Mouse (Mus musculus) c-Kit-positive CD71-positive TER-119-negative erythroid progenitor cells, embryonic 14.5 days (primary cell): Measurements from ENCODE around the gene Adarb1.
"Not testable (repeated sequence)": the region's sequence is repeated elsewhere in the genome, so short reads cannot be mapped to it uniquely, and the experiment has no call there.

Experiments
- DNase-seq: peaks from one replicate; pipeline ENCODE4 v3.0.0-alpha.2; 2013; ENCODE audit warnings: low read depth

Gene Adarb1

DNA sequence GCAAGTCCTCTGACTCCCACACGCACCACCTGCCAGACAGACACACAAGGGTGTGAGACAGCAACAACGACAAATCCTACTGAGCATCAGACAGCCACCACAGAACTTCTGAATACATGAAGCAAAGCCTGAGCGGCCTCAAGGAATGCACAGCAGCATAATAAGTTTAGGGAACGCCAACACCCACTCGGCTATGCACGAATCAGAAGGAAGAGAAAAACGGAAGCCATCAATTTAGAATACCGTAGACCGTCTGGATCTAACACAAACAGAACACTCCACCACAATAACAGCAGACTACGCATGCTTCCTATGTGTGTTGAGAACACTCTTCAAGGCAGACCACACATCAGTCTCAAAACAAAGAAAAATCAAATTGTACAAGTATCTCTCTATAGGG is 109.1 kb downstream of the Adarb1 start:
- DNase-seq, result no peak

GRCm38 (mm10) chr10:77305766-77306165 is 112.3 kb downstream of the Adarb1 start:
- no peak for DNase-seq

DNA sequence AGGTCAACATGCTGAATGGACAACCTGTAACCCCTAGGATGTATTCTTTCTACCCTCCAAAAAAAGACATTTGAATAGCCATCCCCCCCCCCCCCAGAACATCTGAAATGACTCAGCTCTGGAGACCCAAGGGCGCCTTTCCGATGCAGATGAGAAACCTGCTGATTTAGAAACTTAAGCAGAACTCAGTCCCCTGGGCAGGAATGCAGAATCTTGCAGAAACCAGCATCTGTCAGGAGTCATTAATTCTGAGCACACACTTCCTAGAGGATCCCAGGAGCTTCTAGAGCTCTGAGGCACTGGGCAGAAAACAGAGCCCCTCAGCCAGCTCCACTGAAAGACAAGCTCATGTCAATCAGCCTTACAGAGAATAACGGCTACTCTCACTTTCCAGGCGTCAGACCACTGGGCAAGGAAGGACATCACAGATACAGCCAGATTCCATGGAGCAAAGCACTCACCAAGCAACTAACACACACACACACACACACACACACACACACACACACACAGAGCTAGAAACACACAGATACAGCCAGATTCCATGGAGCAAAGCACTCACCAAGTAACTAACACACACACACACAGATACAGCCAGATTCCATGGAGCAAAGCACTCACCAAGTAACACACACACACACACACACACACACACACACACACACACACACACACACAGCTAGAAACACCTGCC is 113.1 kb downstream of the Adarb1 start:
- DNase-seq, result no peak

DNA sequence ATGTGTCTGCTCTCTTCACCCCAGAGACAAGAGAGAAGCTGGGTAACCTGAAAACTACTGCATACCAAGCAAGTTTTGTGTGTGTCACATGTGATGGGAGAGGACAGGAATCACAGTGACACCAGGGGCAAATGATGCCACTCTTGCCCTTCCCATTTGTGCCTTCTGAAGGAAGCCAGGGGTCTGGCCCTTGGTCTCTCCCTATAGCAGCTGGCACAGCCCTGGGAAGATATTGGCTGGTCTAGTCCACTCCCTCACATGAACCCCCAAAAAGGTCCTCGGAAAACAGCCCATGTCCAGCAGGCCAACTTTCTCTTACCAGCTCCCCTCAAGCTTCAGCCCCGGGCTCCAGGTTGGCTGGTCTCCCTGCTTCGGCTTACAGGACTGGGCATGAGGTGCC is 113.7 kb downstream of the Adarb1 start:
- no peak for DNase-seq

DNA sequence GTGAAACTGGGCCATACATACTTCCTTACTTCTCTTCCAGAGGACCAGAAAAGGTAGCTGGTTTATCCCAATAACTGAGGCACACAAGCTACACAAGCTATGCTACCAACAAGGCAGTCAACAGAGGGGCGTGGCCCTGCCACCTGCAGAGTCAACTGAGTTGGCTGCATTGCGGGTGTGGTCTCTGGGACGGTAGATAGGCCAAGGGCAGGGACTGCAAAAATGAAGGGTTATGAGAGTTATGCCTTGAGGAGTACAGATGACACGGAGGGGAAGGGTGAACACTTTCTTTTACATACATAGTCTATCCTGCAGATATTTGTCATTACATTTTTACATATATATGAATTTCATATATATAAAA is 117.2 kb downstream of the Adarb1 start:
- peak; percentile 51 for DNase-seq

DNA sequence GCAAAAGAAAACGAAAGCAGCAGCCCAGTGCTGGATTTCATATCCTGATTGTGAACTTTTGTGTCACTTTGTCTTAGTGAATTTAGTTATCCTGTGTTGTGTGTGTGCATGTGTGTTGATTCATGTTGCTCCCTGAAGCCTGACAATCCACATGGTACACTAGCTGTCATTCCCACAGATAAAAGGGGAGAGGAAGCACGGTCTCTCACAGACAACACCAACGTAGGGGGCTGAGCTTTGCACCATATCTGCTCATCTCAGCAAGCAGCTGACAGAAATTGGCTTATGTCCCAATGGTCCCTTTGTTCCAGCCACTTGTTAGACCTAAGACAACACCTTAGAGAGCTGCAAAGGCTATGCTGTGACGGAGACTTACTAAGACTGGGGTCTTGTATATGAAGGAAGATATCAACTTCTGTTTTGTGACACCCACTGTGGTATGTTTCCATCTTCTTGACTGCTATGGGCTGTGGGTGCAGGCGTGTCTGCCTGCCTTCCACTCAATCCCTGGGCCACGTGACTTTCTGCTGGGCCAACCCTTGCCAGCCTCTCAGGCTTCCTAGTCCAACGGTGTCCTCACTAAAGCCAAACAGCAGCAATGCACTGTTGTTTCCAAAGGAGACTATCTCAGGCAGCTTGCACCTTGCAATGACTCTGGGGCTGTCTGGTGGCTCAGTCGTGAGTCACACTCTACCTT is 117.7 kb downstream of the Adarb1 start:
- DNase-seq, result no peak

- DNase-seq, result no peak
Observed at GRCm38 (mm10) chr10:77299194-77299593, 118.9 kb downstream of the Adarb1 start.

GRCm38 (mm10) chr10:77298621-77299020 is 119.4 kb downstream of the Adarb1 start:
- peak; percentile 29 for DNase-seq

GRCm38 (mm10) chr10:77294691-77295090 is 123.4 kb downstream of the Adarb1 start:
- no peak for DNase-seq

- no peak for DNase-seq
Observed at GRCm38 (mm10) chr10:77290624-77291366, 127.3 kb downstream of the Adarb1 start.

DNA sequence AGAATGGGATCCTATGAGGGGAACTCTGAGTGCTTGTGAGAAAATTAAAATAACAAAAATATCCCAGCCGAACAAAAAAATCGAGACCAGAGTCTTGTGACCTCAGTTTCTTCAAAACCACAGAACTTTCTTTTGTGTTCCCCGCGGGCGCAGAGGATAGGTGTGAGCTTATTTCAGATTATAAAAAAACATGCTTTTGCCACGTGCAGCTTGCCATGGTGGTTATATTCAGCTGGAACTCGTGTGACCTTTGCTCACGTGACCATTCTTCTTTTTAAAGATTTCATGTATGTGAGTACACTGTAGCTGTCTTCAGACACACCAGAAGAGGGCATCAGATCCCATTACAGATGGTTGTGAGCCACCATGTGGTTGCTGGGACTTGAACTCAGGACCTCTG is 128.5 kb downstream of the Adarb1 start:
- DNase-seq, result no peak

- no peak for DNase-seq
Observed at GRCm38 (mm10) chr10:77288639-77289195, 129.4 kb downstream of the Adarb1 start.

- DNase-seq, result no peak
Observed at GRCm38 (mm10) chr10:77287626-77288025, 130.4 kb downstream of the Adarb1 start.

DNA sequence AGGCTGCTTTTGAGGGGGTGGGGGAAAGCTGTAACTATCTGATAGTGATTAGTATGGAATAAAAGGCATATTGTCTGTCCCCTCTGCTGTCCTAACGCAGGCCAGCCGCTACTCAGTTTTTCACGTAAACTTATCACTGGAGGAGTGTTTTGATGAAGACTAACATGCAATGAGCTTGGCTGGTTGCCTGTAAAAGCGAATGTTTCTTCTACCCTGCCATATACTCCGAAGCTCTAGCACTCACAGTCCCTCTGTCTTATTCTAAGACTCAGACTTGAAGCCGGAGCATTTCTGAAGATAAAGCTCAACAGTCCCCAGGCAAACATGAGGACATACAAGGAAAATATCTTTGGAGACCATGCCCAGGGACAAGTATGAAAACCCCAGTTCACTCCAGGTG is 133.2 kb downstream of the Adarb1 start:
- no peak for DNase-seq

- DNase-seq, result peak; percentile 77
Observed at GRCm38 (mm10) chr10:77282822-77283221, 135.2 kb downstream of the Adarb1 start.

DNA sequence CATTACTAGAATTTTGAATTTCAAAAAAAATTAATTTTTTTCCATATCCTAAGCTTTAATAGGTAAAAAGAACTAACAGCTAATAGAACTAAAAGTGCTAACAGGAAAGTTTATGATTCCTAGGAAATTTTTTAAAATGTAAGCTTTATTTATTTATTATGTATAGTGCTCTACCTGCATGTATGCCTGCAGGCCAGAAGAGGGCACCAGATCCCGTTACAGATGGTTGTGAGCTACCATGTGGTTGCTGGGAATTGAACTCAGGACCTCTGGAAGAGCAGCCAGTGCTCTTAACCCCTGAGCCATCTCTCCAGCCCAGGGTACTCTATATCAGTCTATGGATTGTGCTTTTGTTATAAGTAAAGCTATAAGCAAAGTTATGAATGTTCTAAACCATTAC is 136.0 kb downstream of the Adarb1 start:
- not testable (repeated sequence) for DNase-seq

DNA sequence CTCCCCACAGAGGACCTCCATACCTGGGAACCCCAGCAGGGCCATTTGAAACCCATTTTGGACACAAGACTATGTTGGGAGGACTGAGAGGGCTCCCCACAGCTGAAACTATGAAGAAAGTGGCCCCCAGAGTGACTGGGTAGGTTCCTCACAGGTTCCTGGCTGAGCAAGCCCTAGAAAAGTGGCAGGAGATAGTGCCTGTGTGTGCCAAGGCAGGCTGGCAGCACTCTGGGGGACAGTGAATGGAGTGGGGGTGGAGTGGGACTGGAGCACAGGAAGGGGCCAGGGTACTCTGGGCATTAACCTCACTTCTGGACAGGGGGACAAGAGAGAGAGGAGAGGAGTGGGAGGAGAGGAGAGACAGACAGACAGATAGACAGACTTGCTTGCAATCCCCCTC is 144.3 kb downstream of the Adarb1 start:
- no peak for DNase-seq

DNA sequence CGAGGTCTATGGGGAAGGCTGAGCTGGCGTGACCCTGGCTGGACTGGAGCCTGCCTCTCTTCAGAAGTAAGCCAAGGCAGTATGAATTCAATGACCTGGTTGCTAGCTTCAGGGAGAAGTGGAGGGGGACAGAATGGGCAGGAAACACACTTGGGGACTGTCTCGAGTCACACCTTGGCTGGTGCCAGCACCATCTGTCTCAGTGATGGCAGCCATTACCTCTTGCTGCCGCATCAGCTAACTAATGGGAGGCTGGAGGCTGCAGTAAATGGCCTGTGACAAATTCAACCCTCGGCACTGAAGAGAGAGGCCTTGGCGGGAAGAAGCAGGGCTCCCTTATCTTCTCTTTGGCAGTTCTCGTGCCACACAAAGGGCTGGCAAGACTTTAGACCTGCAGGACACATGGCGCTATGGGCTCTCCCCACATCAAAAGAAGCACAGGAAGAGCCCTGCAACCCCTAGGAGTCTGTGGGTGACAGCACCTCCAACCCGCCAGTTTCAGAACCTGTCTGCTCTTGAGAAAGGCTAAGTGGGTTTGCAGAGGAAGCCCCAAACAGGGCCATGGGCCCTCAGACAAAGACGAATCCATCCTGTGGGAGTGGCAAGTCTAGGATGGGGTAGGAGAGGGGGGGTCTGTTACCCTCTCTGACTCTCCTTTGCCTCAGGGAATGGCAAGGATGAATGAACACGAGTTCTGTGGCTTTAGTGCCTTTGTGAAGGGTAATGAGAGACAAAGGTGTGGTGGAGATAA is 144.9 kb downstream of the Adarb1 start:
- no peak for DNase-seq

GRCm38 (mm10) chr10:77269129-77269528 is 148.9 kb downstream of the Adarb1 start:
- no peak for DNase-seq

DNA sequence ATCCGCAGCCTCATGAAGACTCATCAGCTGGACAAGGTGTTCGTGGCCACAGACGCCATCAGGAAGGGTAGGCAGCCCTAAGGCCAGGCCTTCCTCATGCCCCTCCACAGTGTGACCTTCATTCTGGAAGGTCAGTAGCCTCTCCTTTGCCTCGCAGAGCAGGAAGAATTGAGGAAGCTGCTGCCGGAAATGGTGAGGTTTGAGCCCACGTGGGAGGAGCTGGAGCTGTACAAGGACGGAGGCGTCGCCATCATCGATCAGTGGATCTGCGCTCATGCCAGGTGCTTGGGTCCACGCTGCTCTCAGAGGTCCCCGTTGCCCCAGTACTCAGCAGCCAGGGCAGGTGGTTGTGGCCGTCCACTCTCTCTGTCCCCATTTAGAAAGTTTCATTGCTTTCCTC is 151.0 kb downstream of the Adarb1 start:
- DNase-seq, result no peak

GRCm38 (mm10) chr10:77266281-77266680 is 151.8 kb downstream of the Adarb1 start:
- DNase-seq, result no peak
